Mouse (Mus musculus) thymus, adult 2 months (tissue): ENCODE results near the gene Pcgf6.

Source experiments
- CTCF ChIP-seq: fragments of 200-500 bp; IDR thresholded peaks from 2 replicates; pipeline ENCODE4 v1.5.1; 2012; ENCODE audit warnings: mild to moderate bottlenecking, control low read depth, low read length, moderate library complexity, borderline replicate concordance; ENCODE audit not compliant: control insufficient read depth, poor library complexity, insufficient read depth; ENCODE audit errors: extremely low read depth
- POLR2A ChIP-seq: fragments of 200-500 bp; IDR thresholded peaks from 2 replicates; pipeline ENCODE4 v1.6.1; 2012; ENCODE audit warnings: mild to moderate bottlenecking, low read length, control low read depth, moderate library complexity; ENCODE audit not compliant: control insufficient read depth, poor library complexity, insufficient read depth; ENCODE audit errors: extremely low read depth

GRCm38 (mm10) chr19:47057684-47058083 lies 7.0 kb upstream of the Pcgf6 start:
- no peak for TF ChIP-seq POLR2A
- no peak for TF ChIP-seq CTCF
